Mouse (Mus musculus): Measurements from ENCODE around the gene Ppp1r13l.
A peak's percentile ranks its signal among the peaks of the same experiment; 100 is the strongest.

- no peak for TF ChIP-seq POLR2A (IDR thresholded peaks at IDR 0.05; ENCODE audit: borderline replicate concordance, extremely low read depth, insufficient read depth, insufficient read length, poor library complexity, severe bottlenecking)
- peak; percentile 97 for TF ChIP-seq CTCF (IDR thresholded peaks at IDR 0.05; ENCODE audit: borderline replicate concordance, extremely low read depth, insufficient read depth, insufficient read length)
These were observed 17.0 kb upstream of the Ppp1r13l start for GRCm38 (mm10) chr7:19342481-19343027.

All from brain, embryonic 14.5 days (tissue).